Mouse (Mus musculus): Measurements from ENCODE around the gene 4930469K13Rik.

- TF ChIP-seq CTCF (IDR thresholded peaks at IDR 0.05; ENCODE audit: low read depth) = peak; percentile 10; the same call in 1 of the 2 replicates
- no peak for TF ChIP-seq EP300 (optimal IDR thresholded peaks at IDR 0.05)
These were observed 133.0 kb downstream of the 4930469K13Rik start for GRCm38 (mm10) chr11:33965380-33965779.

All from stomach, postnatal 0 days (tissue).